Mouse (Mus musculus) midbrain, embryonic 15.5 days (tissue): ENCODE data around the gene Cfap300. TPM values are rescaled to one million over a fixed set of nuclear protein-coding genes. Genes with fewer than 3 reads are reported as not detected.
A peak's percentile ranks its signal among the peaks of the same experiment; 100 is the strongest.

Source experiments
- ATAC-seq: fragments of 200-750 bp; cut with Nextera tagmentation; replicated peaks from 2 replicates; pipeline ENCODE4 v1.8.0; 2017; ENCODE audit warnings: moderate TSS enrichment
- H3K27ac ChIP-seq: fragments of 300-500 bp; sonication (generic); 2 replicates; pipeline ENCODE4 v1.5.1; 2015; ENCODE audit warnings: mild to moderate bottlenecking, inconsistent platforms
- H3K27me3 ChIP-seq: fragments of 300-500 bp; sonication (generic); replicated peaks from 2 replicates; pipeline ENCODE4 v1.6.1; 2015; ENCODE audit warnings: inconsistent platforms
- H3K36me3 ChIP-seq: fragments of 300-500 bp; sonication (generic); replicated peaks from 2 replicates; pipeline ENCODE4 v1.6.1; 2015; ENCODE audit warnings: inconsistent platforms
- H3K4me1 ChIP-seq: fragments of 300-500 bp; sonication (generic); 2 replicates; pipeline ENCODE4 v1.6.1; 2015; ENCODE audit warnings: inconsistent platforms
- H3K4me2 ChIP-seq: fragments of 300-500 bp; sonication (generic); 2 replicates; pipeline ENCODE4 v1.6.1; 2015; ENCODE audit warnings: inconsistent platforms, mild to moderate bottlenecking, moderate library complexity
- H3K4me3 ChIP-seq: fragments of 300-500 bp; sonication (generic); 2 replicates; pipeline ENCODE4 v1.5.1; 2015; ENCODE audit warnings: mild to moderate bottlenecking, inconsistent platforms
- H3K9ac ChIP-seq: fragments of 300-500 bp; sonication (generic); 2 replicates; pipeline ENCODE4 v1.6.1; 2015; ENCODE audit warnings: mild to moderate bottlenecking, inconsistent platforms
- H3K9me3 ChIP-seq: fragments of 300-500 bp; sonication (generic); 2 replicates; pipeline ENCODE4 v1.6.1; 2016; ENCODE audit warnings: inconsistent platforms
- WGBS: fragments of 180-500 bp; shearing (Covaris S2); methylation state at CpG from one replicate; pipeline ENCODE4 v1.1.7; 2015; ENCODE audit warnings: mixed read lengths; 5-methylcytosine and 5-hydroxymethylcytosine counted together
- polyA plus RNA-seq: library from polyadenylated mRNA; unstranded; fragments of >200 nt; fragmentation: Nextera tagmentation; extraction: Ambion mirVana; gene quantifications from 2 replicates; pipeline ENCODE4 v1.2.1, GENCODE M21; 2015

Cfap300 gene
- polyA plus RNA-seq, 1 experiment from 2014 or later, result 15.1 TPM

- no peak overlapping the region for H3K9ac ChIP-seq
- no peaks in the 10 kb centered on the region for H3K9me3 ChIP-seq
- no peak for ATAC-seq
- H3K36me3 ChIP-seq, result no peaks in the 10 kb centered on the region
- H3K4me2 ChIP-seq, result no peak overlapping the region
- H3K27me3 ChIP-seq, result no peaks in the 10 kb centered on the region
- 49% methylated on average over 19 of the region's 20 CpGs for WGBS
- no peak overlapping the region for H3K27ac ChIP-seq
- no peaks in the 10 kb centered on the region for H3K4me1 ChIP-seq
- H3K4me3 ChIP-seq, result no peak overlapping the region
Observed at GRCm38 (mm10) chr9:8017253-8017913, 25.2 kb downstream of the Cfap300 start.

- H3K9me3 ChIP-seq, result no peaks in the 10 kb centered on the region
- 0 out of 2 replicates have a peak, but pooled peaks cover 17% of the 10 kb centered on the region for H3K27me3 ChIP-seq
- peak within 1 kb of the TSS; percentile 97 for H3K4me2 ChIP-seq
- ATAC-seq, result peak; percentile 88
- peak within 1 kb of the TSS; percentile 54 for H3K4me3 ChIP-seq
- H3K4me1 ChIP-seq, result peaks cover 15% of the 10 kb centered on the region
- under 1% methylated on average over 64 of the region's 79 CpGs for WGBS
- H3K36me3 ChIP-seq, result no peaks in the 10 kb centered on the region
- H3K27ac ChIP-seq, result peak within 1 kb of the TSS; percentile 63
- peak within 1 kb of the TSS; percentile 54 for H3K9ac ChIP-seq
Observed at GRCm38 (mm10) chr9:8004370-8004991, 38.1 kb downstream of the Cfap300 start, which contains the start of gene Yap1. Gene Yap1 (minus strand): TSS chr9:8004596.

GRCm38 (mm10) chr9:8003301-8004271, 39.0 kb downstream of the Cfap300 start:
- H3K4me2 ChIP-seq, result peak overlapping the region; percentile 97
- H3K27ac ChIP-seq, result peak overlapping the region; percentile 63
- under 1% methylated on average over 73 of the region's 82 CpGs for WGBS
- H3K9ac ChIP-seq, result peak overlapping the region; percentile 54
- H3K9me3 ChIP-seq, result no peaks in the 10 kb centered on the region
- 0 out of 2 replicates have a peak, but pooled peaks cover 17% of the 10 kb centered on the region for H3K27me3 ChIP-seq
- no peaks in the 10 kb centered on the region for H3K36me3 ChIP-seq
- H3K4me1 ChIP-seq, result peaks cover 15% of the 10 kb centered on the region
- H3K4me3 ChIP-seq, result peak overlapping the region; percentile 54
- peak; percentile 72 for ATAC-seq

GRCm38 (mm10) chr9:8002806-8003205, 39.8 kb downstream of the Cfap300 start:
- H3K27ac ChIP-seq, result no peak overlapping the region
- peak overlapping the region; percentile 54 for H3K4me3 ChIP-seq
- H3K9ac ChIP-seq, result peak overlapping the region; percentile 54
- H3K9me3 ChIP-seq, result no peaks in the 10 kb centered on the region
- no peaks in the 10 kb centered on the region for H3K36me3 ChIP-seq
- H3K4me2 ChIP-seq, result peak overlapping the region; percentile 97
- H3K4me1 ChIP-seq, result peaks cover 15% of the 10 kb centered on the region
- no peak for ATAC-seq
- 2% methylated on average over 12 of the region's 12 CpGs for WGBS
- 0 out of 2 replicates have a peak, but pooled peaks cover 17% of the 10 kb centered on the region for H3K27me3 ChIP-seq

GRCm38 (mm10) chr9:8001352-8001751, 41.3 kb downstream of the Cfap300 start:
- Histone ChIP-seq H3K27me3 (0 out of 2 replicates have a peak, but pooled peaks cover 14% of the 10 kb centered on the region), H3K4me3 (no peak overlapping the region), H3K4me2 (peak overlapping the region; percentile 22; the same call in 1 of the 2 replicates), H3K27ac (no peak overlapping the region), H3K9ac (no peak overlapping the region), H3K4me1 (peaks cover 15% of the 10 kb centered on the region), H3K36me3 (no peaks in the 10 kb centered on the region), H3K9me3 (no peaks in the 10 kb centered on the region)
- 41% methylated on average over 7 of the region's 7 CpGs for WGBS
- no peak for ATAC-seq

GRCm38 (mm10) chr9:7994275-7994674, 48.3 kb downstream of the Cfap300 start:
- Histone ChIP-seq H3K9me3 (no peaks in the 10 kb centered on the region), H3K27me3 (no peaks in the 10 kb centered on the region), H3K36me3 (no peaks in the 10 kb centered on the region), H3K27ac (no peak overlapping the region), H3K4me3 (no peak overlapping the region), H3K4me2 (no peak overlapping the region), H3K4me1 (no peaks in the 10 kb centered on the region), H3K9ac (no peak overlapping the region)
- WGBS, result 48% methylated on average over 5 of the region's 5 CpGs
- ATAC-seq, result 0 out of 2 replicates have a peak, but pooled peaks have one; percentile 57

GRCm38 (mm10) chr9:7992651-7993050, 50.0 kb downstream of the Cfap300 start:
- no peak overlapping the region for H3K9ac ChIP-seq
- H3K27me3 ChIP-seq, result no peaks in the 10 kb centered on the region
- WGBS, result 79% methylated on average over 3 of the region's 3 CpGs
- H3K4me2 ChIP-seq, result no peak overlapping the region
- no peak overlapping the region for H3K4me3 ChIP-seq
- no peak overlapping the region for H3K27ac ChIP-seq
- no peaks in the 10 kb centered on the region for H3K4me1 ChIP-seq
- no peaks in the 10 kb centered on the region for H3K9me3 ChIP-seq
- no peak for ATAC-seq
- no peaks in the 10 kb centered on the region for H3K36me3 ChIP-seq

- Histone ChIP-seq H3K4me2 (no peak overlapping the region), H3K4me1 (no peaks in the 10 kb centered on the region), H3K36me3 (no peaks in the 10 kb centered on the region), H3K27ac (no peak overlapping the region), H3K4me3 (no peak overlapping the region), H3K9me3 (no peaks in the 10 kb centered on the region), H3K27me3 (no peaks in the 10 kb centered on the region), H3K9ac (no peak overlapping the region)
- no peak for ATAC-seq
- 88% methylated on average over 4 of the region's 4 CpGs for WGBS
Observed at GRCm38 (mm10) chr9:7990897-7991296, 51.7 kb downstream of the Cfap300 start.

- Histone ChIP-seq H3K36me3 (no peaks in the 10 kb centered on the region), H3K27me3 (no peaks in the 10 kb centered on the region), H3K4me2 (no peak overlapping the region), H3K9ac (no peak overlapping the region), H3K27ac (no peak overlapping the region), H3K9me3 (no peaks in the 10 kb centered on the region), H3K4me1 (no peaks in the 10 kb centered on the region), H3K4me3 (no peak overlapping the region)
- WGBS, result 89% methylated on average over 5 of the region's 5 CpGs
- no peak for ATAC-seq
Observed at GRCm38 (mm10) chr9:7987119-7987518, 55.5 kb downstream of the Cfap300 start.

GRCm38 (mm10) chr9:7984287-7984686, 58.3 kb downstream of the Cfap300 start:
- no peaks in the 10 kb centered on the region for H3K27me3 ChIP-seq
- ATAC-seq, result no peak
- H3K9ac ChIP-seq, result no peak overlapping the region
- no peak overlapping the region for H3K4me3 ChIP-seq
- WGBS, result 77% methylated on average over 4 of the region's 4 CpGs
- H3K9me3 ChIP-seq, result no peaks in the 10 kb centered on the region
- no peak overlapping the region for H3K4me2 ChIP-seq
- H3K36me3 ChIP-seq, result no peaks in the 10 kb centered on the region
- H3K27ac ChIP-seq, result no peak overlapping the region
- H3K4me1 ChIP-seq, result no peaks in the 10 kb centered on the region

- no peak for ATAC-seq
- Histone ChIP-seq H3K4me2 (no peak overlapping the region), H3K27ac (no peak overlapping the region), H3K4me3 (no peak overlapping the region), H3K27me3 (no peaks in the 10 kb centered on the region), H3K36me3 (no peaks in the 10 kb centered on the region), H3K4me1 (no peaks in the 10 kb centered on the region), H3K9me3 (no peaks in the 10 kb centered on the region), H3K9ac (no peak overlapping the region)
- 20% methylated on average over 2 of the region's 2 CpGs for WGBS
Observed at GRCm38 (mm10) chr9:7983665-7984064, 59.0 kb downstream of the Cfap300 start.

- Histone ChIP-seq H3K9ac (no peak overlapping the region), H3K4me1 (no peaks in the 10 kb centered on the region), H3K27me3 (no peaks in the 10 kb centered on the region), H3K36me3 (no peaks in the 10 kb centered on the region), H3K4me2 (no peak overlapping the region), H3K9me3 (no peaks in the 10 kb centered on the region), H3K27ac (no peak overlapping the region), H3K4me3 (no peak overlapping the region)
- no peak for ATAC-seq
- WGBS, result 89% methylated on average over 2 of the region's 2 CpGs
Observed at GRCm38 (mm10) chr9:7980162-7980561, 62.5 kb downstream of the Cfap300 start.
